Mouse (Mus musculus): ENCODE measurements around the gene Robo1.
A peak's percentile ranks its signal among the peaks of the same experiment; 100 is the strongest.

The Robo1 gene

DNA sequence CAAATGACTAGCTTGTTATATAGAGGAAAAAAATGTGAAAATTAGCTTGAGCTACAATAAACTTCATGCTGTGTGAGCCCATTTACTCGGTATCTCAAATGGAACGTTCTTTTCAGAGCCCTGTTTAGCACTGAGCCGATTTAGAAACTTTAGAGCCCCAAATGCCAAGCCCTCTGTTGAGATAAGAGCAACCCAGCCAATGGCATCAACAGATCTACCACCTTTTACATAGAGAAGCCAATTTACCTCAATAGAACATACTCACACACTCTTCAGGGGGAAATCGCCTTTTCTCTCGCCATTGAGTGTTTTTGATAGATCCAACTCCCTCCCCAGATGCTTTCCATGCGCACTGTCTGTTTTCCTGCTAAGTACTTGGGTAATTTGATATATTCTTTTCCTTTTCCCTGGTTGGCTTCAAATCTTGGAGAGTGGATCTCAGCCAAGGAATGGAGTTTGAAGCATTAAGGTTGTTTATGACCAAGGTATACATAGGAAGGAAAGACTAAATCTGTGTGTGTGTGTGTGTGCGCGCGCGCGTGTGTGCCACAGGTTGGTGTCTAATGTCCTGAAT, 378.5 kb downstream of the Robo1 start:
- DNase-seq, result no peak

GRCm38 (mm10) chr16:72687651-72688050, 379.5 kb downstream of the Robo1 start:
- no peak for DNase-seq

- DNase-seq, result no peak
Observed at GRCm38 (mm10) chr16:72688185-72688681, 380.1 kb downstream of the Robo1 start.

DNA sequence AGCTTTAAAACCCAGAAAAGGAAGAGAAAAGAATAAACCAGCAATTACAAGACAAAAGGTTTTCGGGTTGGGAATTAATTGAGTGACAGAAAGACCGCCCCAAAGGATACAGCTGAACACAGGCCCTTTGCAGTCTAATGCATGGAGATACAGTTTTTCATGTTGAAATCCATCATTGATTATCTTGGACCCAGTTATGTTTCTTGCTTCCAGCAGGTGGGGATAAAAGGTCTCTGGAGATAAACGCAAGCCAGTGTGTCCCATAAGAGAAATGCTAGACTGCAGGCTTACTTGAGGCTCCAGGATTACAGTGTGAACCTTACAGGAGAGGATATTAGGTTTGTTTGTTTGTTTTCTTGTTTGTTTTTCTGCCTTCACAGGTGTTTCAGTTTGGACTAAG, 383.8 kb downstream of the Robo1 start:
- peak in 1 of 2 experiments; percentile 13 for DNase-seq

- no peak for DNase-seq
Observed at GRCm38 (mm10) chr16:72693446-72694274, 385.6 kb downstream of the Robo1 start.

DNA sequence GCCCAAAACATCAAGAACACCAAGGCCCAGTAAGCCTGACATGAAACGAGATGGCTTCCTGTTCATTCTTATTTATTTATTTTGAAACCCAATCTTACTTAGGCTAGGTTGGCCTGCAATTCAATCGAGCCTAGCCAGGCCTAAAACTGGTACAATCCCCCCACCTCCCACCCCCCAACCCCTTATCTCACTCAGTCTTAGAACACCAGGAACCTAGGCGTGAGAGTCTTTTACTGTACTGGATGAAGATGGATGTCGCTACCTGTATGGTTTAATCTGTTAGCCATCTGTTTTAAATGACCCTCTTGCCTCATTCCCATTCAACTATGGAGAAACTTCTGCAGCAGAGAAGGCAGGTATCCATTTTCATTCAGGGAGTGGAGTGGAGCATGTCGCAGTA, 386.7 kb downstream of the Robo1 start:
- DNase-seq, result no peak

GRCm38 (mm10) chr16:72699238-72700006, 391.3 kb downstream of the Robo1 start:
- DNase-seq, result no peak

- DNase-seq, result no peak
Observed at GRCm38 (mm10) chr16:72700297-72700696, 392.2 kb downstream of the Robo1 start.

DNA sequence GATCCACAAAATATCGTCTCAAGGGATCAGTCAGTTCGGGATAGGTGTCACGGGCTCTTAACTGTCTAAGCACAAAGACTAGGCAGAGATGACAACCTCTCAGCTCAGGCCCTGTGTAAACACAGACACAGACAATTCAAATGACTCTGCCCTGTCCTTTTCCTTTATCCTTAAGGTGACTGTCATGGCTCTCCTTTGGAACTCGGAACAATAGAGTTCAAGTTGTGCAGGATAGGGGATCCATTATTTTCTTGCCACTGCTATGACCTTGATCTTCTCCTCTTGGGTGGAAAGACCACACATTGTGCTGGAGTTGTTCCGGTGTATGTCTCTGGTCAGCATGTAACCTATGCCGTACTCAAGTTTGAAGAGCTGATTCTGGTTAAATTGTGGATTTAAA, 395.4 kb downstream of the Robo1 start:
- DNase-seq, result no peak

DNA sequence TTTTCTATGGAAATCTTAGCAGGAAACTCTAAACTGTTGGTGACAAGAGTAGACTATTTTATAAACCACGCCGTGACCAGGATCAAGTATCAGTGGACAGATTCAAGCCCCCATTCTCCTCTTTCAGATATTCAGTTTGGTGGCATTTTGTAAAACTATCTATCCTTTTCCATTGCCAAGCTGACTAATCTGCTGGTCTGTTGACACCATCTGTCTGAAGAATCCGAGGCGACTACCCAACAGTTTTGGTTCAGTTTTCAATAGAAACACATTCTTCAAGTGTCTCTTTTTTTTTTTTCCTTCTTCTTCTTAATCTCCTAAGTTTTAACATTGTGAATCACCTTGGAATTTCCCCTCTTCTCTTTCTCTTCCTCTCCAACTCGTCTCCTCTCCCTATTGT, 397.7 kb downstream of the Robo1 start:
- DNase-seq, result peak in 1 of 2 experiments; percentile 26

DNA sequence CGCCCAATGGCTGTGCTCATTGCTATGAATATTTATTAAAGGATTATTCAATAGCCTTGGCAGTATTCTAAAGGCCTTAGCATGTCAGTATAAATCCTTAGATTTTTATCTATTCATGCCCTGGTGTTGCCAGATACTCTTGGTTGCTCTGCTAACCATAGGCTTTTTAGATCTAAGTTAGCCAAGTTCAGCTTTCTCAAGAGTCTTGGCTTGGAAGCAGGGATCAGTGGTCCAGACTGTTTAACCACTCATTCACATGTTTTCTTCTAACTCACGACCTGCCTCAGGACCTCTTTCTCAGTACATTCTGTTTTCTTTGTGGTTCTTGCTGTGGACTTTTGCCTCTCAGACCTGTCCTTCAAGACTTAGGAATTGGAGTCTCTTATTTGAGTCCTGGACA, 400.4 kb downstream of the Robo1 start:
- DNase-seq, result no peak

GRCm38 (mm10) chr16:72717118-72717802, 409.2 kb downstream of the Robo1 start:
- DNase-seq, result no peak

DNA sequence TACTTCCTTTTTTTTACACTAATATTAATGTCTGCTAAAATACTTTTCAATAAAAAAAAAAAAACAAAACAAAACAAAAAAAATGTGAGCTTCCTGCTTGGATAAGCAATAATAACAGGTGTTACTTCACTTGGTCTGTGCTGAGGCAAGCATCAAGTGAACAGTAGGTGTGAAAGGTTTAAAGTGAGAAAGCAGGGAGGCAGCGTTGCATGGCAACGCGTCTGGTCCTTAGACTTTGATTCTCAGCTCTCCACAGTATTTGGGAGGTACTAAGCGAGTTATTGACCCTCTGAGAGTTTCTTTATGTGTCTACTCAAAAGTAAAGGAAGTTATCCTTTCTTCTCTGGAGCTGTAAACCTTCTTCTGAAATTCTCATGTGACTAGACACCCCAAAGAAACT, 411.0 kb downstream of the Robo1 start:
- no peak for DNase-seq

GRCm38 (mm10) chr16:72720979-72721378, 412.9 kb downstream of the Robo1 start:
- DNase-seq, result no peak

DNA sequence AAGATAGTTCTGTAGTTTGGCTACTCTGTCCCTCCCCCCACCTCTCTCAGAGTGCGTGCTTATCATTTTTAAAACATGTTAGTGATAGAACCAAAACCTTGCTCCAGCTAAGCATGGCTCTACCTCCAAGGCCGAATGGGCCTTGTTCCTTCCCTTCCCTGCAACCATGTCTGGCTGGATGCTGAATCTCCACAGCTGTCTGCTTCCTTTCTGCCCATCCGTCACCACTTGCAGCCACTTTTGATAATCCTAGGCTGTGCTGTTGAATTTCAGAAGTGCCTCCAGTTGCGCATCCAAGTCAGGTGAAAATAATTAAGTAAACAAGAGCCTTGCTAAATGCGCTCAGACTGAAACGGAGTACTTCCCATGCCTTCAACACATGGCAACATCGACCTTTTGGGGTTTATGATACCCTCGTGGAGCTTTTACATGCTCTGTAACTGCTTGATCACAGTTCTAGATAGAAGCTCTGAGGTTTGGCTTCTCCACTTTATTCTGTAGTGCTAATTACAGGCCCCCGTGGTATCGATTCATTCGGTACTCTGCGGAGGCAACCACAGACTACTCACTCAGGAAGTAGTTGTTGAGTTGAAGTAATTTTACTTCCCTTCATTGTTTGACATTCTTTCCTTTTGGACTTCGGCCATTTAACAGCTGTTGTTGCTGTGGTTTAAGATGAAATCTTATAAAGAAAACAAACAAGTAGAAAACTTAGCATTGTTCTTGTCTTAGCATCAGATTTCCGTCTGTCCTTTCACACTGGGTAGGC, 413.8 kb downstream of the Robo1 start:
- DNase-seq, result no peak

DNA sequence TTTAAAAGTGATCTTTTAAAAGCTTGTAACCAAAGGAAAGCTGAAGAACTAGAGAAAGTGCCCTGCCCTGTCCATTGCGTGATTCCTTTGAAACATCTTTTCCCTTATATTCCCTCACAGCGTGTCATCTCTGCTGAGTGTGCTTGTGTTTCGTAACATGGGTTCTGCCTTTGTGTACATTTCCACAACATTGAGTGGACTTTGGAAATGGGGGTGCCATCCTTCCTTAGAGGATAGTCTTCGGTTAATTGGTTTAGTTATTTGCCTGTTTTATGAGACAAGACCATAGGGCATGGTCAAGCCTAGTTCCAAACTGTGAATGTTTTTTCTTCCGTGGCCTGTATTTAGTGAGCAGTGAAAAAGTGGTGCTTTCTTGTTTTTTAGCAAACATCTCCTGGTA, 426.1 kb downstream of the Robo1 start:
- no peak for DNase-seq

DNA sequence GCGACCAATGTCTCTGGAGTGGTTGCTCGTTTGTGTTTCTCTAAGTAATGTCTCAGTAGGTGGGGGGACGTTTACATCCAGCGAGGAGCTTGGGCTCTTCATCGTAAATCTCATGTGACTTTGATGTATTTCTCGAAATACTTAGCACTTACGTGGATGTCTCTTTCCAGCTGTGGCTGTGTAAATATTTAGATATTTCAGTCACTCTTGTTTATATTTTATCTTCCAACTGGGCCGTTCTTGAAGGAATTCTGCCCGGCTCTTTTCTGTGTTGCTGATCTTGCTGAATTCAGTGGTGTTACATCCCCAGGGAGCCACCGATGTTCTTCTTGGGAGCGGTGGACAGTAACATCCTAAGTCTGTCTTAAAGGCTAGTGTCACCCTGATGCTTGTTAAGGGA, 427.1 kb downstream of the Robo1 start:
- DNase-seq, result no peak

DNA sequence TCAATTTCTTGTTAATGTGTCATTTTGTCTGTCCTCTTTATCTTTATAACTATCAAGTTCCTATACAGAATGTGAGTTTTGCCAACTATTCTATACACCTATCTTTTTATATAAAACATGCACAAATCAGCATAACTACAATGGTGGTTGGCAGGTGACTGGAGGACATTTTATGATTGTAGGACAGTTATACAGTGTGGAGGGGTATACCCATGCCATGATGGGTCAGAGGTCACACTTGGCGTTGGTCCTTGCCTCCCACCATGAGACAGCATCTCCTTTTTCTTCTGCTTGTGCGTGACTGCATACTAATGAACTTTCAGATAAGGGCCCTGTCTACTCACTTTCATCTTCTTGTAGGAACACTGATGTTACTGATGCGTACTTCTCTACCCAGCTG, 427.5 kb downstream of the Robo1 start:
- DNase-seq, result no peak

GRCm38 (mm10) chr16:72737154-72737553, 429.0 kb downstream of the Robo1 start:
- peak; percentile 55 to 59 for DNase-seq

GRCm38 (mm10) chr16:72740218-72740617, 432.1 kb downstream of the Robo1 start:
- DNase-seq, result no peak

DNA sequence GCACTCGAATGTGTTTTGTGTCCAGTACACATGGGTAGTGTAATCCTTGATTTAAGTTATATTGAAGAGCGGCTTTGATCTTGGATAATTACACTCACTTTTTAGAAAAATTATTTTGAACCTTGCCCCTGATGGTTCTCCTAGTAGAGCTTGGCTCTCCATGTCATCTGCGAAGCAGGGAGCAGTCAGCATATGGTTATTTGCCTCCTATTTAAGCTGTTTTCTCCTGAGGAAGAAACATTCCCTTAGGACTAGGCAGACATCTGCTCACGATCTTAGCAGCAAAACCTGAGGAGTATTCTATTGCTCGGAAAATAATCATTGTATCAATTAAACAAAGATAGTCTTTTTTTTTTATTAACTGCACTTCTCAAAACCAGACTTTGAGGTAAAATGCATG, 439.6 kb downstream of the Robo1 start:
- no peak for DNase-seq

All from cerebellum, adult 18-20 months (tissue).